Mouse (Mus musculus): ENCODE measurements at regions not wholly inside any gene's neighbourhood (a gene's known extent, or its start where the extent isn't known, plus 50 kb on each side); places are given as distances from the start of the nearest gene placed in this dataset.

- no peak overlapping the region for H3K4me3 ChIP-seq (ENCODE audit: low read depth, low read length)
- H3K27me3 ChIP-seq (ENCODE audit: insufficient read depth, low read length) = no peaks in the 10 kb centered on the region
- H3K4me2 ChIP-seq (ENCODE audit: low read depth, low read length, poor library complexity, severe bottlenecking) = no peak overlapping the region
- ATAC-seq (ENCODE audit: low FRiP score) = no peak
- 84% methylated on average over 1 of the region's 1 CpGs for WGBS
- H3K9ac ChIP-seq (replicated peaks; ENCODE audit: low read length, poor library complexity, severe bottlenecking) = no peak overlapping the region
- H3K9me3 ChIP-seq (ENCODE audit: low read length) = no peaks in the 10 kb centered on the region
- no peak overlapping the region for H3K27ac ChIP-seq (ENCODE audit: low read depth, low read length)
- no peak for DNase-seq (ENCODE audit: low spot score)
- H3K4me1 ChIP-seq (ENCODE audit: insufficient read depth, low read length) = no peaks in the 10 kb centered on the region
- no peaks in the 10 kb centered on the region for H3K36me3 ChIP-seq (ENCODE audit: insufficient read depth, low read length)
- TF ChIP-seq CTCF (IDR thresholded peaks at IDR 0.05) = no peak
Measured at GRCm38 (mm10) chr9:60931290-60931689, 136.9 kb downstream of the Uaca start.

GRCm38 (mm10) chr9:60936937-60937336 lies 142.6 kb downstream of the Uaca start:
- Histone ChIP-seq H3K27me3 (ENCODE audit: insufficient read depth, low read length) (no peaks in the 10 kb centered on the region), H3K4me1 (ENCODE audit: insufficient read depth, low read length) (peaks cover 9% of the 10 kb centered on the region; the same call in 1 of the 2 replicates), H3K4me3 (ENCODE audit: low read depth, low read length) (no peak overlapping the region), H3K9me3 (ENCODE audit: low read length) (no peaks in the 10 kb centered on the region), H3K9ac (replicated peaks; ENCODE audit: low read length, poor library complexity, severe bottlenecking) (no peak overlapping the region), H3K4me2 (ENCODE audit: low read depth, low read length, poor library complexity, severe bottlenecking) (no peak overlapping the region), H3K27ac (ENCODE audit: low read depth, low read length) (no peak overlapping the region), H3K36me3 (ENCODE audit: insufficient read depth, low read length) (no peaks in the 10 kb centered on the region)
- ATAC-seq (ENCODE audit: low FRiP score) (no peak), DNase-seq (ENCODE audit: low spot score) (no peak)
- no peak for TF ChIP-seq CTCF (IDR thresholded peaks at IDR 0.05)
- 88% methylated on average over 9 of the region's 9 CpGs for WGBS

- H3K4me3 ChIP-seq (ENCODE audit: low read depth, low read length) = no peak overlapping the region
- no peaks in the 10 kb centered on the region for H3K36me3 ChIP-seq (ENCODE audit: insufficient read depth, low read length)
- H3K4me1 ChIP-seq (ENCODE audit: insufficient read depth, low read length) = peaks cover 9% of the 10 kb centered on the region; the same call in 1 of the 2 replicates
- DNase-seq (ENCODE audit: low spot score) (peak; percentile 90), ATAC-seq (ENCODE audit: low FRiP score) (peak; percentile 63; the same call in 1 of the 2 replicates)
- WGBS = 21% methylated on average over 18 of the region's 18 CpGs
- peak; percentile 87 for TF ChIP-seq CTCF (IDR thresholded peaks at IDR 0.05)
- no peaks in the 10 kb centered on the region for H3K9me3 ChIP-seq (ENCODE audit: low read length)
- no peak overlapping the region for H3K9ac ChIP-seq (replicated peaks; ENCODE audit: low read length, poor library complexity, severe bottlenecking)
- H3K27me3 ChIP-seq (ENCODE audit: insufficient read depth, low read length) = no peaks in the 10 kb centered on the region
- H3K4me2 ChIP-seq (ENCODE audit: low read depth, low read length, poor library complexity, severe bottlenecking) = 0 out of 2 replicates have a peak overlapping the region, but pooled peaks have one; percentile 6
- H3K27ac ChIP-seq (ENCODE audit: low read depth, low read length) = no peak overlapping the region
Measured at GRCm38 (mm10) chr9:60939858-60940804, 145.8 kb downstream of the Uaca start.

- Histone ChIP-seq H3K4me1 (ENCODE audit: insufficient read depth, low read length) (peaks cover 12% of the 10 kb centered on the region), H3K36me3 (ENCODE audit: insufficient read depth, low read length) (no peaks in the 10 kb centered on the region), H3K4me2 (ENCODE audit: low read depth, low read length, poor library complexity, severe bottlenecking) (no peak overlapping the region), H3K4me3 (ENCODE audit: low read depth, low read length) (no peak overlapping the region), H3K27me3 (ENCODE audit: insufficient read depth, low read length) (no peaks in the 10 kb centered on the region; the same call in 1 of the 2 replicates), H3K27ac (ENCODE audit: low read depth, low read length) (no peak overlapping the region), H3K9ac (replicated peaks; ENCODE audit: low read length, poor library complexity, severe bottlenecking) (no peak overlapping the region), H3K9me3 (ENCODE audit: low read length) (no peaks in the 10 kb centered on the region)
- no peak for DNase-seq (ENCODE audit: low spot score)
- no peak for TF ChIP-seq CTCF (IDR thresholded peaks at IDR 0.05)
- ATAC-seq (ENCODE audit: low FRiP score) = no peak
- WGBS = 75% methylated on average over 15 of the region's 15 CpGs
Measured at GRCm38 (mm10) chr9:60947363-60947762, 153.0 kb downstream of the Uaca start.

GRCm38 (mm10) chr9:60948531-60949070 lies 154.3 kb downstream of the Uaca start:
- Histone ChIP-seq H3K9me3 (ENCODE audit: low read length) (no peaks in the 10 kb centered on the region), H3K9ac (replicated peaks; ENCODE audit: low read length, poor library complexity, severe bottlenecking) (no peak overlapping the region), H3K27me3 (ENCODE audit: insufficient read depth, low read length) (no peaks in the 10 kb centered on the region; the same call in 1 of the 2 replicates), H3K36me3 (ENCODE audit: insufficient read depth, low read length) (no peaks in the 10 kb centered on the region), H3K27ac (ENCODE audit: low read depth, low read length) (no peak overlapping the region), H3K4me1 (ENCODE audit: insufficient read depth, low read length) (peaks cover 12% of the 10 kb centered on the region), H3K4me2 (ENCODE audit: low read depth, low read length, poor library complexity, severe bottlenecking) (no peak overlapping the region), H3K4me3 (ENCODE audit: low read depth, low read length) (no peak overlapping the region)
- WGBS = 68% methylated on average over 10 of the region's 10 CpGs
- no peak for TF ChIP-seq CTCF (IDR thresholded peaks at IDR 0.05)
- DNase-seq (ENCODE audit: low spot score) = no peak
- no peak for ATAC-seq (ENCODE audit: low FRiP score)

GRCm38 (mm10) chr9:60950161-60950560 lies 155.8 kb downstream of the Uaca start:
- Histone ChIP-seq H3K4me1 (ENCODE audit: insufficient read depth, low read length) (peaks cover 12% of the 10 kb centered on the region), H3K9ac (replicated peaks; ENCODE audit: low read length, poor library complexity, severe bottlenecking) (no peak overlapping the region), H3K4me3 (ENCODE audit: low read depth, low read length) (no peak overlapping the region), H3K27ac (ENCODE audit: low read depth, low read length) (no peak overlapping the region), H3K27me3 (ENCODE audit: insufficient read depth, low read length) (no peaks in the 10 kb centered on the region; the same call in 1 of the 2 replicates), H3K9me3 (ENCODE audit: low read length) (no peaks in the 10 kb centered on the region), H3K36me3 (ENCODE audit: insufficient read depth, low read length) (no peaks in the 10 kb centered on the region), H3K4me2 (ENCODE audit: low read depth, low read length, poor library complexity, severe bottlenecking) (no peak overlapping the region)
- no peak for TF ChIP-seq CTCF (IDR thresholded peaks at IDR 0.05)
- WGBS = 91% methylated on average over 5 of the region's 5 CpGs
- DNase-seq (ENCODE audit: low spot score) (no peak), ATAC-seq (ENCODE audit: low FRiP score) (no peak)
